Mouse (Mus musculus) yolk sac, embryonic 10.5 days (tissue): ENCODE results near the gene H1f0.

Source experiments
- DNase-seq: peaks from one replicate; pipeline ENCODE4 v3.0.0-alpha.2; 2017; ENCODE audit warnings: low spot score

The H1f0 gene

GRCm38 (mm10) chr15:79028237-79028738 is at the start of gene H1f0:
Gene H1f0 (plus strand): TSS chr15:79028450.
- peak; percentile 94 for DNase-seq

- peak; percentile 90 for DNase-seq
These were observed 49.4 kb upstream of the H1f0 start for GRCm38 (mm10) chr15:78978875-78979274.

DNA sequence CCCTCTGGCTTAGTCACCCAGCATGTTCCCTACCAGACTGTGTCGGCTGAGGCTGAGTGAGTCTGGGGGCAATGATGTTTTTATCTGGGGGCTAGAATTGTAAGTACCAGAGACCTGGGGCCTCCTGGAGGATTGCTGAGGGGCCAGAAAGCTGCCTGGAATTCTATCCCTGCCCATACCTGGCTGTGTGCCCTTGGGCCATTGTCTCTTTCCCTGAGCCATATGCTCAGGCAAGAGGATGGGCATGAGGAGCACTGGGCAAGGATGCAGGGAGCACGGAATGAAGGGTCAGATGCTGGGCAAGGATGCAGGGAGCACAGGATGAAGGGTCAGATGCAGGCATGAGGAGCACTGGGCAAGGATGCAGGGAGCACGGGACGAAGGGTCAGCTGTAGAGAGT is 48.2 kb upstream of the H1f0 start:
- DNase-seq: no peak

DNA sequence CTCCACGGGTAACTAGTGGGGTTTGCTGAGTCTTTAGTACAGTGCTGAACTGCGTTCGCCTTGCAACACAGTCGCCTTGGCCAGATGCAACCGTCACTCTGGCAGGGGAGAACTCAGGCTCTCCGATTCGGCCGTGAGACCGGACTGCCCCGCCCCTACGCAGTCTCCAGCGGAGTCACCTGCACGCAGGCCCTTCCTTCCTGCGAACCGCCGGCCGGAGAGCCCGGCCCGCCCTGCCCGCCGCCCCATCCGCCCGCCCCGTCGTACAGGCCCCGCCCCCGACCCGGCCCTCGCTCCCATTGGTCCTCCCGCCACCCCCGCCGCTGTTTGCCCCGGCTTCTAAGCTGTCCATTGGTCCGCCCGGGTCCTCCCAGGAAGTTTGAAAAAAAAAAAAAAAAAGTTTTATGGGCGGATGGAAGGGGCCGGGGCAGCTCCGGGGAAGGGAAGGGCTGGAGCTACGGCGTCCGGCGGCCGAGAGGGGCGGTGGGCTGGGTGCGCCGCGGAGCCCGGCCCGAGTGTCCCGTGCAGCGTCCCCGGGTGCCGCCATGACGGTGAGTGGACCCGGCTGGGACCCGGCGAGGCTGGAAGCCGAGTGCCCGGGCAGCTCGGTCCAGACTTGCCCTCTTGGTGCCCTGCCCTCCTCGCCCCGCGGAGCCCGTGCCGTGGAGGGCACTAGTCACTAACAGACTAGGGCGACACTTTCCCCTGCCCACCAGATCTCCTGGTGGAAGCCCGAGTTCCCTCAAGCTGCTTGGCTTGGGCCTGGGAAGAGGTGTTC is 45.4 kb upstream of the H1f0 start:
- peak; percentile 97 for DNase-seq

- DNase-seq: peak; percentile 87
These were observed 44.6 kb upstream of the H1f0 start for GRCm38 (mm10) chr15:78983436-78984285.

- no peak for DNase-seq
These were observed 43.9 kb upstream of the H1f0 start for GRCm38 (mm10) chr15:78984286-78984778.

DNA sequence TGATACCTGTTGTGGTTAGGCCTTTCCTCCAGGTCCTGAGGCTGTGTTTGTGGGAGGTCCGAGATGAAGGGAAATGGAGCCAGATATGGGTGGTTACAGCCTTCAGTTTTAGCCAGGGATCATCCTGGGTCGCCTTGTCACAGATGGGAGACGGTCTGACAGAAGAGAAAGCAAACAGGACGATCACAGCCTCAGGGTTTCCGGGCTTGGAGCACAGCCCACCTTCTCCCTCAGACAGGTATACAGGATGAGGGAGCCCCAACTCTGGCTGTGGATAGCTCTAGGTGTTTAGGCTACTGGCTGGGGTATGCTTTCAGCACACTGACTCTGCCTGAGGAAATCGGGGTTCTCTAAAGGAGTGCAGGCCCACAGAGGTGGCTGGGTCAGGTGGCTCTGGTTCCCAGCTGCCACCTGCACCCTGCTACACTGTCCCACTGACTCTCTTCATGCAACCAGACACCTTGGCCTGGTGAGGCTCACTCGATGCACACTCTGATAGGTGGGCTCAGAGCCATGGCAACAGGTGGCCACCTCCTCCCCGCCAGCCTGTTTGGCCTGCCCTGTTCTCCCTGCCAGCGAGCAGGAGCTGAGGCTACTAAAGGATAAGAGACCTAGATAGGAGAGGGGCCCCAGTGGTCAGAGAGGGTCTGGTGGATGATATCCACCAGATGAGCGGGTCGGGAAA is 41.6 kb upstream of the H1f0 start:
- DNase-seq: no peak

DNA sequence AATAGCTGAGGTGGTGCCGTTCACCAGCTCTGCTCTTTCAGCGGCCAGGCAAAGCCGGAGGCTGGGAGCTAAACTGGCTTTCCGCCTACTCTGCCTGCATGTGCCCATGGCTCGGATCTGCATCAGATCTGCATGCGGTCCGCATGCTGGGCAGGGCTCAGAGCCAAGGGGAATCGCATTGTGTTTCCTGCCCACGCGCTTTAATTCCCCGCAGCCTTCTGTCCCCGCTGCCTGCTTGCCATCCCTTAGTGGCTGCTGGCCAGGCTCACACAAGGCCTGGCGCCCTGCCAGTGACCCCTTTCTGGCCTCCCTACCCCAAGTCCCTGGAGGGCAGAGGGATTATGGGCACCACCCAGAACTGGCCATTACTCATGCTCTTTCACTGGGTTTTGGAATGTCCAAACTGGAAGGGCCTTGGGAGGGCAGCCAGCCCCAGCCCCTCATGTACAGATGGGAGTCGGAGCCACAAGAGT is 39.7 kb upstream of the H1f0 start:
- no peak for DNase-seq

GRCm38 (mm10) chr15:78989152-78990092 is 38.8 kb upstream of the H1f0 start:
- DNase-seq: no peak

GRCm38 (mm10) chr15:78990093-78990463 is 38.2 kb upstream of the H1f0 start:
- no peak for DNase-seq

DNA sequence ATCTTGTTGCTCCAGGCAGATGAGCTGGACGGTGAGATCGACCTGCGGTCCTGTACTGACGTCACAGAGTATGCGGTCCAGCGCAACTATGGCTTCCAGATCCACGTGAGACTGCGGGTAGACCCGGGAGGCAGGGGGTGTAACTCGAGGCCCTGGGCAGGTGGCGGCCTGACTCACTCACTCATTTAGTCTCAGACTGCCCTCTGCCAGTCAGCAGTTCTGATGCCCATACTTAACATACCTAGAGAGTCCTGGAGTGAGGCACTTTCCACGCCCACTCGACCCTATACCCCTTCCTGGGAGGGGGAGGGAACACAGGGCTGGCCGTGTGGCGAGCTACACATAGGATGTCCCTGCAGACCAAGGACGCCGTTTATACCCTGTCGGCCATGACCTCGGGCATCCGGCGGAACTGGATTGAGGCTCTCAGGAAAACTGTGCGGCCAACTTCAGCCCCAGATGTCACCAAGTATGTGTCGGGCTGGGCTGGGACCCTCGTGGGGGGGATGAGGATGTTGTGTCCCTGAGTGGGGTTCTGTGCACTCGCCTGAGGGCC is 37.2 kb upstream of the H1f0 start:
- no peak for DNase-seq

DNA sequence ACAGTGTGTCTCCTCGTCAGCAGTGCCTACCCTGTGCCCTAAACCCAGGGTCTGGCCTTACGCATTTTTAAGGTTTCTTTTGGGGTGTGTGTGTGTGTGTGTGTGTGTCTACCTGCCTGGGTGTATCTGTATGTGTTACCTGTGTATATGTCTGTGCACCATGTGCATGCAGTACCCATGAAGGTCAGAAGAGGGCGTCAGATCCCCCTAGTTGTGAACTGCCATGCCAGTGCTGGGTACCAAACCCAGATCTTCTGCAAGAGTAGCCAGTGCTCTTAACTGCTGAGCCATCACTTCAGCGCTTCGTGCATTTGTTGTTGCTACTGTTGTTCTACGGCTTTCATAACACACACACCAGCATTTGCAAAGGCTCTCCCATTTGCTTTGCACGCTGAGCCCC is 36.0 kb upstream of the H1f0 start:
- DNase-seq: no peak

- DNase-seq: no peak
These were observed 35.3 kb upstream of the H1f0 start for GRCm38 (mm10) chr15:78992925-78993324.

GRCm38 (mm10) chr15:78995916-78996315 is 32.3 kb upstream of the H1f0 start:
- no peak for DNase-seq

GRCm38 (mm10) chr15:78996663-78997062 is 31.6 kb upstream of the H1f0 start:
- DNase-seq: no peak

DNA sequence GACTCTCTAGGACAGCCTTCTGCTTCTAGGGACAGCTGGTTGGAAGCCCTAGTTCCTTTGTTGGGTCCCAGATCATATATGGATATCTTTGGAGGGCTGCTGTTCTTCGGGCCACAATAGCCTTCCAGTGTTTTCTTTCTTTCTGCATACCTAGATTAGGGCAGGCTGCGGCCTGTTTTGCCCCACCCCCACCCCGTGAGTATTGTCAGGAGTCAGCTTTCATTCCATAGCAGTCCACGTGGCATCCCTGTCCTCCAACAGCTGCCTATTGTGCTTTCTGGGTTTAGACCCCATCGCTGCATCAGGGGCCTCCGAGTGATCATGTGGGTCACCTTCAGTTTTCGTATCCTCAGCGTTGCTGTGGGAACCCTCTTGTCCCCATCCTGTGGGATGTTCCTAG is 29.9 kb upstream of the H1f0 start:
- no peak for DNase-seq

DNA sequence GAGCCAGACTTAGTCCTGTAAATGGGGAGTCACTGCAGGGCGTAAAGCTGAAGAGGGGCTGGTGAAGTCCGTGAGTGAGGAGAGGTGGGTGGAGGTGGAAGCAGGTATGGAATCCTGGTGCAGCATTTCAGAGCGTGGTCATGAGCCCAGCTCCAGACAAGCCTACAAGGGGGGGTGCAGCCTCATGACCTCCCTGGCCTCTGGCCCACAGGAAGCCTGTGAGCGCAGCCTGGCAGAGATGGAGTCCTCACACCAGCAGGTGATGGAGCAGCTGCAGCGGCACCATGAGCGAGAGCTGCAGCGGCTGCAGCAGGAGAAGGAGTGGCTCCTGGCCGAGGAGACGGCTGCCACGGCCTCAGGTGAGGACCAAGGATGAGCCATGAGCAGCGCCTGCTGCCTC is 28.7 kb upstream of the H1f0 start:
- no peak for DNase-seq

DNA sequence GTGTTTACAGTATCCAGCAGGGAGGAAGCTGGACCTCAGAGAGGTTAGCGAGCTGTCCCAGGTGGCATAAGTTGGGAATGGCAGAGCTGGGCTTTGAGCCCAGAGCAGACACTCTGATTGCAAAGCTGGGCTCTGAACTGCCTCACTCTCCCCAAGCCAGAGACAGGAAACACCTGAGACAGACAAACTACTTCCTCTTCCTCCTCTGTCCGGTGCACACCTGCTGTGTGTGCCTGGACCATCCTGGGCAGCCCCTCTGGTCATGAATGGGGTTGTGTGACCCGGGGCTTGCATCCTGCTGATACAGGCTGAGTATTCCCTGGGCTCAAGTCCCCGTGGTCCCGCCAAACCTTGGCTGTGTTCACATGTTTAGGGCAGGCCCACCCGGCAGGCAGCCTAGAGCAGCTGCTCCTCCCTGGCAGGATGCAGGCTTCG is 27.9 kb upstream of the H1f0 start:
- DNase-seq: no peak

- no peak for DNase-seq
These were observed 26.7 kb upstream of the H1f0 start for GRCm38 (mm10) chr15:79001559-79001958.

DNA sequence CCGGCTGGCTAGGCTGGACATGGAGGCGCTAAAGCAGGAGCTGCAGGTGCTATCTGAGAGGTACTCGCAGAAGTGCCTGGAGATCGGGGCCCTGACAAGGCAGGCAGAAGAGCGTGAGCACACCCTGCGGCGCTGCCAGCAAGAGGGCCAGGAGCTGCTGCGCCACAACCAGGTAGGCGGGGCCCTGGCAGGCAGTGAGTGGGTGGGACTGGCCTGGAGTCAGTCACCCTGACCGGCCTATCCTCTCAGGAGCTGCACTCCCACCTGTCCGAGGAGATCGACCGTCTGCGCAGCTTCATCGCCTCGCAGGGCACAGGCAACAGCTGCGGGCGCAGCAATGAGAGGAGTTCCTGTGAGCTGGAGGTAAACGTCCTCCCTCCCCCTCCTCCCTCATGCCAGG is 26.2 kb upstream of the H1f0 start:
- no peak for DNase-seq

DNA sequence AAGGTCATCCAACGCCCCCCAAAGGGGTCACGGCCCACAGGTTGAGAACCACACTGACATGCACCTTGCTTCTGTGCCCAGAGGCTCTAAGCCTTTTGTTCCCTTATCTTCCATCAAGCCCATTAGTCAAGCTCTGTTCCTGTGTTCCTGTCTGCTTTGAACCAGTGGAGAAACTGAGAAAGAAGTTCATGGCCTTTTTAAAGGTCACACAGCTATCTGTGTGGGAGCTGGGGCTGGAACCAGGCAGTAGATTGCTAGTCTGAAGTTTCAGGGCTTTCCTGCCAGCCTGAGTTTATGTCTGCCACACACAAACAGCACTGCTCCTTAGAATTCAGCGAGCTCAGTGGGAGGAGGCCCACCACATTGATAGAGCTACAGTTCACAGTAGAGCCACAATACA is 25.2 kb upstream of the H1f0 start:
- no peak for DNase-seq
